Mouse (Mus musculus): Measurements from ENCODE around the gene Kdm7a. TPM values are rescaled to one million over a fixed set of nuclear protein-coding genes. Genes with fewer than 3 reads are reported as not detected.

Kdm7a gene
- total RNA-seq, 4 experiments from 2014 or later, result 28.1 to 37.5 (median 29.3) TPM

DNA sequence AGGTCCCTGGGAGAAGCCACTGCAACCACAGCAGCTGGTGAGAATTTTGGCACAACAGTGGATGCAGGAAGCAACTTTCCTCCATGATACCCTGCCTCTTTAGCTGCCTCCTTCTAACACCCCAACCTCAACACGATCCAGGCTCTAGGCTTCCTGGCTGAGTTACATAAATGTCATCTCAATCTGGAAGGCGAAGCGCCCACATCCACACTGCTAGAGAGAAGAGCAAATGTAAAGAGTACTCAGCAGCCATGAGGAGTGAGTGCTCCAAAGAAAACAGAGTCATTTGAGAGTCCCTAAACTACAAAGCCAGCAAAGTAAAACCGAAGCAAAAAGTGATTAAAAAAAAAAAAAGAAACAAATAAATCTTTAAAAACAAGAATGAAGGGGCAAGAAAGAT, 102.0 kb downstream of the Kdm7a start:
- no peak for DNase-seq (ENCODE audit: low spot score in 2 of 2)

Other genes with a start within 250 kb of the Kdm7a start
- 10 to 100 TPM in 1 of 4 experiments, 1 to 10 TPM in 3; 6.4 to 10.2 (median 7.9) TPM for gene Parp12, start 88.4 kb downstream of the Kdm7a start, total RNA-seq (2022)
- gene Slc37a3, start 170.9 kb upstream of the Kdm7a start, total RNA-seq (2022), result 10 to 100 TPM; 56.9 to 64.9 (median 58.8) TPM
- under 1 TPM in 3 of 4 experiments, not detected in 1; 0.24 to 0.34 (median 0.33) TPM for gene Rab19, start 174.4 kb upstream of the Kdm7a start, total RNA-seq (2022)
- 100 to 1,000 TPM; 124 to 132 (median 125) TPM for gene Mkrn1, start 213.7 kb upstream of the Kdm7a start, total RNA-seq (2022)